Mouse (Mus musculus): ENCODE measurements around the gene Rarb.

DNA sequence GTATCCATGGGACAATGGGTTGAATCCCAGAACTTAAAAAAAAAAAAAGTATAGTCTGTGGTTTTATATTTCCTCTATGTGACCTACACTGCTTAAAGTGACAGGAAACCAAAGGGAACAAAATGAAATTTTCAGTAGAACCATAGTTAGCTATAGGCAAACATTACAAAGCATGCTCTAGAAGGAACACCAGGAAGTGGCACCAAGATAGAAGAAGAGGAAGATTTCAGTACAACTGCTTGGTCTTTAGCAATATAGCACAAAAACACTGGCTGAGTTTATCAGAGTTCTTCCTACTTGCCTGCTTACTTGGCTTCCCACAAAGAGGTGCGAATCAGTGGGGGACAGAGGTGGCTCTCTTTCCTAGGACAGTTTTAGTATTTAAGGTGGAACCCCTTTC is 266.7 kb downstream of the Rarb start:
- no peak for TF ChIP-seq CTCF (IDR thresholded peaks at IDR 0.05; ENCODE audit: low read depth)
- no peak for TF ChIP-seq EP300 (IDR thresholded peaks at IDR 0.05; ENCODE audit: low read depth)

Measured in heart, postnatal 0 days (tissue).